Mouse (Mus musculus) erythroblast, embryonic 14.5 days (primary cell): ENCODE data around the gene Dydc1. TPM values are rescaled to one million over a fixed set of nuclear protein-coding genes. Genes with fewer than 3 reads are reported as not detected.

Experiments used
- H3K27me3 ChIP-seq: 2 replicates; pipeline ENCODE4 v1.6.1; 2012; ENCODE audit warnings: inconsistent platforms; ENCODE audit not compliant: control insufficient read depth
- H3K36me3 ChIP-seq: 2 replicates; pipeline ENCODE4 v1.6.1; 2012; ENCODE audit warnings: mild to moderate bottlenecking, inconsistent platforms; ENCODE audit not compliant: control insufficient read depth
- H3K4me1 ChIP-seq: 2 replicates; pipeline ENCODE4 v1.6.1; 2012; ENCODE audit warnings: inconsistent platforms; ENCODE audit not compliant: control insufficient read depth
- H3K4me3 ChIP-seq: replicated peaks from 2 replicates; pipeline ENCODE3; 2012; ENCODE audit warnings: moderate library complexity, mild to moderate bottlenecking, inconsistent platforms
- H3K9me3 ChIP-seq: 2 replicates; pipeline ENCODE4 v1.6.1; 2012; ENCODE audit warnings: low read length, inconsistent platforms, mixed read lengths; ENCODE audit not compliant: control insufficient read depth
- GATA1 ChIP-seq: IDR thresholded peaks from 2 replicates; pipeline ENCODE4 v1.6.1; 2012; ENCODE audit warnings: low read length, inconsistent platforms, mixed read lengths
- TAL1 ChIP-seq: IDR thresholded peaks from 3 replicates; pipeline ENCODE4 v1.6.1; 2012; ENCODE audit warnings: low read length, inconsistent platforms, mixed read lengths
- polyA plus RNA-seq: library from polyadenylated mRNA; stranded (reverse); fragments of >175 nt; gene quantifications from 2 replicates; pipeline ENCODE4 v1.2.3, GENCODE M21; 2012

Gene Dydc1
- not detected in 2 replicates for polyA plus RNA-seq

- Histone ChIP-seq H3K9me3 (no peaks in the 10 kb centered on the region), H3K36me3 (no peaks in the 10 kb centered on the region), H3K4me1 (peaks cover 13% of the 10 kb centered on the region), H3K4me3 (peak within 1 kb of the TSS; percentile 58), H3K27me3 (peaks cover 5% of the 10 kb centered on the region)
- TF ChIP-seq GATA1 (no peak), TAL1 (no peak)
These were observed at the start of gene Dydc1 for GRCm38 (mm10) chr14:41072229-41072943. TSS of gene Dydc1 (plus strand) at chr14:41072911.

DNA sequence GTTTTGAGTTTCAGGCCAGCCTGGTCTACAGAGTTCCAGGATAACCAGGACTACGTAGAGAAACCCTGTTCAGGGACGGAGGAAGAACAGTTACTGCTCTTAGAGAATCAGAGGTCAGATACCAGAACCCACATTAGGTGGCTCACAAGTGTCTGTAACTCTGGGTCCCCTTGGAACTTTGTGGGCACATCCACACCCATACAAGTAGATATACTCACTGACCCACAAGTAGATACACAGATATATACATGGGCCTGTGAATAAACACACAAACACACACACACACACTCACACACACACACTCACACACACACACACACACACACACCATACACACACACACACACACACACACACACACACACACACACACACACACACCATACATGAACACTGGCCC lies 47.6 kb upstream of the Dydc1 start:
- Histone ChIP-seq H3K36me3 (no peaks in the 10 kb centered on the region), H3K4me1 (peaks cover 45% of the 10 kb centered on the region), H3K9me3 (no peaks in the 10 kb centered on the region), H3K27me3 (peaks cover 5% of the 10 kb centered on the region), H3K4me3 (no peak overlapping the region)
- TF ChIP-seq TAL1, result no peak
- no peak for TF ChIP-seq GATA1

GRCm38 (mm10) chr14:41025594-41026284 lies 47.0 kb upstream of the Dydc1 start:
- Histone ChIP-seq H3K9me3 (no peaks in the 10 kb centered on the region), H3K36me3 (no peaks in the 10 kb centered on the region), H3K4me1 (peaks cover 45% of the 10 kb centered on the region), H3K4me3 (no peak overlapping the region), H3K27me3 (peaks cover 2% of the 10 kb centered on the region)
- peak; percentile 54; the same call in 1 of the 2 replicates for TF ChIP-seq GATA1
- peak; percentile 62 for TF ChIP-seq TAL1

DNA sequence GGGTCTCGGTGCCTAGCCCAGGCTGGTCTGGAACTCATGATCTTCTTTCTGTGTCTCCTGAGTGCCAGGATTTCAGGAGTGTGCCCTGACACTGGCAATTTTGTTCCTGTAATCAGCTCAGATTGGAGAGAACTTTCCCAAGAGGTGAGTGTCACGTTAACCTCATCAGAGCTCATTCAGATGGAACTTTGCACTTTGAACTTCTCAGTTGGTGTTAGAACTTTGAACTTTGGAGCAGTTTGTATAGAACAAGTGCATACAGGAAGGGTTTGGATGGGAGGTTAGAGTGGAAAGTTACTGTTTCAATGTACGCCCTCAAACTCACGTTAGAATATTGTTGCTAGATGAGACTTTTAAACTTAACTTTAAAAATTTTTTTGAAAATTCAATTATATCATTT lies 43.4 kb upstream of the Dydc1 start:
- H3K9me3 ChIP-seq, result no peaks in the 10 kb centered on the region
- no peak for TF ChIP-seq GATA1
- TF ChIP-seq TAL1, result no peak

DNA sequence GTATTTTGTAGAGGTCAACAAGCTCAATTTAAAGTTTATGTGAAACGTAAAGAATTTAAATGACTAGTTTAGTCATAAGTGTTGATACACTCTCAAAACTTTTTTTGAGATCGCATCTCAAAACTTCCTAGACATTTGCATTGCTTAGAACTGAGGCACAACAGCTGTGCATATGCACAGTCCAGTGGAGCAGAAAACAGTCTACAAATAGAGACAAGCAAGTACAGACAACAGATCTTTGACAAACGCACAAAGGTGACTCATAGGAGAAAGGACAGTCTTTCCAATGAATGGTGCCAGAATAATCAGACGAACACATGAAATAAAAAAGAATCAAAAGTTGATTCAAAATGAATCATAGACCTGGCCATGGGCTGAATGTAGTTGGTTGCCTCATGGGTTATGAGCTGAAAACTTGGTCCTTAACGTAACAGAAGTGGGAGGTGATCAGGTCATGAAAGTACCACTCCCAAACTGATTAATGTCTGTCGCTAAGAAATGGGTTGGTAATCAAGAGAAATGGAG lies 41.7 kb upstream of the Dydc1 start:
- TF ChIP-seq GATA1, result no peak
- no peak for TF ChIP-seq TAL1
- no peaks in the 10 kb centered on the region for H3K36me3 ChIP-seq
- no peaks in the 10 kb centered on the region; the same call in 1 of the 2 replicates for H3K27me3 ChIP-seq
- peaks cover 16% of the 10 kb centered on the region for H3K4me1 ChIP-seq
- H3K4me3 ChIP-seq, result no peak overlapping the region
- no peaks in the 10 kb centered on the region for H3K9me3 ChIP-seq

More for the DNA sequence above, 43.4 kb upstream of the Dydc1 start:
- peaks cover 33% of the 10 kb centered on the region for H3K4me1 ChIP-seq
- H3K36me3 ChIP-seq, result no peaks in the 10 kb centered on the region
- no peaks in the 10 kb centered on the region for H3K27me3 ChIP-seq
- no peak overlapping the region for H3K4me3 ChIP-seq

GRCm38 (mm10) chr14:41033135-41034110 lies 39.3 kb upstream of the Dydc1 start:
- peaks cover 2% of the 10 kb centered on the region; the same call in 1 of the 2 replicates for H3K27me3 ChIP-seq
- TF ChIP-seq GATA1 (no peak), TAL1 (no peak)
- H3K36me3 ChIP-seq, result no peaks in the 10 kb centered on the region
- H3K4me3 ChIP-seq, result no peak overlapping the region
- peaks cover 2% of the 10 kb centered on the region; the same call in 1 of the 2 replicates for H3K4me1 ChIP-seq
- H3K9me3 ChIP-seq, result no peaks in the 10 kb centered on the region

GRCm38 (mm10) chr14:41035146-41035798 lies 37.4 kb upstream of the Dydc1 start:
- H3K36me3 ChIP-seq, result no peaks in the 10 kb centered on the region
- H3K4me3 ChIP-seq, result no peak overlapping the region
- H3K27me3 ChIP-seq, result peaks cover 2% of the 10 kb centered on the region; the same call in 1 of the 2 replicates
- TF ChIP-seq GATA1 (no peak), TAL1 (no peak)
- H3K4me1 ChIP-seq, result peaks cover 2% of the 10 kb centered on the region; the same call in 1 of the 2 replicates
- no peaks in the 10 kb centered on the region for H3K9me3 ChIP-seq

DNA sequence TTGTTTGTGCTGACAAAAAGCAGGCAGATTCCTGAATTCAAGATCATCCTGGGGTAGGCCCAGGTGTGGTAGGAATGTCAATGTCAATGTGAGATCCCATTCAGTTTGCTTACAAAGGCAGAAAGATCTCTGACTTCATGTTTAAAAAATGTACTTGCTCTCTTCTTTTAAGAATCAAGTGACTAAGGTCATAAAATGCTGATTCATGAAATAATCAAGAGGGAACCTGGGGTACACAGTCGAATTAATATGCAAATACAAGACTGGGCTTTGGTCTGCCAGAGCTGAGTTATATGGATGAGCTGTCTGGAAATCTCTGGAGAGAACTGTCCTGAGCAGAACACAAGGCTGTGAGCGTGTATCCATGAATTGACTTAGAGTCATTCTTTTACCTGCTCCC lies 25.3 kb upstream of the Dydc1 start:
- no peaks in the 10 kb centered on the region for H3K27me3 ChIP-seq

More for the DNA sequence above, 25.3 kb upstream of the Dydc1 start:
- Histone ChIP-seq H3K36me3 (no peaks in the 10 kb centered on the region), H3K4me1 (peaks cover 2% of the 10 kb centered on the region; the same call in 1 of the 2 replicates), H3K4me3 (no peak overlapping the region), H3K9me3 (no peaks in the 10 kb centered on the region)
- no peak for TF ChIP-seq TAL1
- no peak for TF ChIP-seq GATA1
